Mouse (Mus musculus) heart, adult 18-20 months (tissue): ENCODE measurements around the gene Mcm10. TPM values are rescaled to one million over a fixed set of nuclear protein-coding genes. Genes with fewer than 3 reads are reported as not detected.

ENCODE experiments used
- DNase-seq, 2 experiments: peaks; one replicate each; pipeline ENCODE4 v3.0.0; 2021 to 2022; ENCODE audit warnings: mixed read lengths in 1 of 2
- total RNA-seq, 2 experiments: library from RNA; stranded (reverse); gene quantifications; 2 replicates each; pipeline ENCODE4 v1.2.3; 2021

The Mcm10 gene
- total RNA-seq, 2 experiments from 2014 or later: 0.46 to 0.82 TPM

GRCm38 (mm10) chr2:5032665-5033064, 20.1 kb upstream of the Mcm10 start:
- DNase-seq: no peak

DNA sequence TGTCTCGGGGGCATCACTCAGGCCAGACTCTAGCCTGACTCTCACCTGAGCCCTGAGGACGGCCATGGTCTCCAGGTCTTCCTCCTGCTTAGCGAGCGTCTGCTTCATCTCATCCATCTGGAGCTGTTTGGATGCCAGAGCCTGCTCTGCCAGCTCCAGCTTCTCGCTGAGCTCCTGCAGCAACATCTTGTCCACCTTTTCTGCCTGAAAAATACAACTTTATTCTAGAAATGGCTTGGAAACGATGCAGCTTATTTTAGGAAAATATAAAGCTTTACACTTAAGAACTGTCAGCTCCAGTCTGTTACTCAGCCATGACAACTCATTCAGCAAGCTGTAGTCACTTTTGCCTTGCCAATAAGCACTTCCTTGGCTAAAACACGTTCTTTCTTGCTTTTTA, 18.6 kb upstream of the Mcm10 start:
- DNase-seq: no peak

- no peak for DNase-seq
Measured at GRCm38 (mm10) chr2:5029808-5030207, 17.2 kb upstream of the Mcm10 start.

GRCm38 (mm10) chr2:5028047-5028446, 15.5 kb upstream of the Mcm10 start:
- peak; percentile 52 to 56 for DNase-seq

DNA sequence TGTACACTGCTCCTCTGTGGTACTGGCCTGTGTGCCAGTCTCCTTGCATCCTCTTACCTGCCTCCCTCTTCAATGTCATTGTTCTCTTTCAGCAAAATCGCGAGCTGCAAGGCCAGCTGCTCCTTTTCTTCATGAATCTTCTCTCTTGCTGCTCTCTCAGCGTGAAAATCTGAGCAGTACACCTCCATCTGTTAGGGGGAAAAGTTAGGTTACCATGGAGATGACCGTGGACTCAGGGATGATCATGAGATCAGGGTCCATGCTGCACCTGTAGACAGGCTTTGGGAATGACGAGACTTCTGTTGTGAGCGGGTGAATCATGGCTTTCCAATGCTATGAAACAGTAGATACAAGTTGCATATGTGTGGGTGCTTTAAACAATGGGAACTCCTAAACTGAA, 14.5 kb upstream of the Mcm10 start:
- DNase-seq: no peak

DNA sequence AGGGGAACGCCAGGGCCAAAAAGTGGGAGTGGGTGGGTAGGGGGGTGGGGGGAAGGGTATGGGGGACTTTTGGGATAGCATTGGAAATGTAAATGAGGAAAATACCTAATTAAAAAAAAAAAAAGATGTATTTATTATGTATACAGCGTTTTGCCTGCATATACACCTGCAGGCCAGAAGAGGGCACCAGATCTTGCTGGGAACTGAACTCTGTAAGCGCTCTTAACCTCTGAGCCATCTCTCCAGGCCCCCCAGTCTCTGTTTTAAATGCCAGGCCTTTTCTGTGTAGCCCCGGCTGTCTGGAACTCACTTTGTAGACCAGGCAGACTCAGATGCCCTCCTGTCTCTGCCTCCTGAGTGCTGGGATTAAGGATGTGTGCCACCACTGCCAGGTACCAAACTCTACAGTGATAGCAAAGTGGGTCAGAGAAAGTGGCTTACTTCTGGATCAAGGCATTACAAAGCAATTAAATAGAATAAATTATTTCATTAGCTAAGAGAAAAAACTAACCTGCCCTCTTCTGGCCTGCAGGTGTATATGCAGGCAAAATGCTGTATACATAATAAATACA, 12.7 kb upstream of the Mcm10 start:
- DNase-seq: no peak

- no peak for DNase-seq
Measured at GRCm38 (mm10) chr2:5023699-5024399, 11.3 kb upstream of the Mcm10 start.

DNA sequence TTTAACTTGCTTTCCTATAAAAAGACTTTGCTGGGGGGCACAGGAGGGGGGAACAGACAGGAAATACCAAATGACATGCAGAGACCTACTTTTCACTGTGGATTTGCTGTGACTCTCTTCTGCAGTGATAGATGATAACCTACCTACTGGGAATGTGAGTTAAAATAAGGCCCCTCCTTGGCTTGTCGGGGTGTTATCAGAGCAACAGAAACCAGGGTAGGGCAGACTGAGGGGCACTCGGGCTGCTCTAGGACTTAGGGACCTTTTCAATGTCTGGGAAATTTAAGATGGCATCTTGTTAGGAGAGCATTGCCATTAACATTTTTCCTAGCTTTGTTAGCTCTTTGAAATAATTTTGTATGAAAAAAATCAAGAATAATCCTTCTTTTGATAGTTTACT, 10.7 kb upstream of the Mcm10 start:
- DNase-seq: no peak

- DNase-seq: no peak
Measured at GRCm38 (mm10) chr2:5019708-5020107, 7.1 kb upstream of the Mcm10 start.

DNA sequence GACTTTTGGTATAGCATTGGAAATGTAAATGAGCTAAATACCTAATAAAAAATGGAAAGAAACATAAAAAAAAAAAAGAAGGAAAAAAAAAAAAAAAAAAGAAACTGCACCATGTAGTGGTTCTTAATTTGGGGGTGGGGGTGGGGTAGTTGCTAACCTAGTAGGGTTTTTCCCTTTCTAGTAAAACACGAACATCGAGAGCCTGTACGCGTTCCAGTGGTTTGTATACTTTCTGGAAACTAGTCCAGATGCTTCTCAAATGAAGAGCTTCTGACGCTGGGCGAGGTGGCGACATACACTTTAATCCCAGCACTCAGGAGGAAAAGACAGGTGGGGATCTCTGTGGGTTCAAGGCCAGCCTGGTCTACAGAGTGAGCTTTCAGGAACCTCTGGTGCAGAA, 4.3 kb upstream of the Mcm10 start:
- DNase-seq: no peak

- DNase-seq: no peak
Measured at GRCm38 (mm10) chr2:5015527-5015926, 2.9 kb upstream of the Mcm10 start.

- DNase-seq: peak in 1 of 2 experiments; percentile 20
Measured at GRCm38 (mm10) chr2:5014616-5015015, 2.0 kb upstream of the Mcm10 start.

GRCm38 (mm10) chr2:5011898-5012490, 597 bp downstream of the Mcm10 start:
- no peak for DNase-seq

DNA sequence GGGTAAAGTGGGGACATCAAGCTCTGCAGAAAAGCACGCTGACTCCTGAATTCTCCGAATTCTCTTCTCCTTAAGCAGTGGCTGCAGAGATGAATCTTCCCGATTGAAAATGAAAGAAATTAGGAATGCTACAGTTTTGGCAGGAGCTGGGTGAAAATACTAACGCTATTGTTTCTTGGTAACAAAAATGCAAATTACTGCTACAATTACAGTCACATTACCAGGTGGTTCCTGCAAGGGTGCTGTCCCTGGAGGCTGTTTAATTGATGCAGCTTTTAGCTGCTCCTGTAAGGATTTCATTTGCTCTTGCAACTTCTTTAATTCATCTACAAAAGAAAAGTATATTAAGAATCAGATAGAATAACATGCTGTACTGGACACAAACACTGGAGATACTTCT, 5.5 kb downstream of the Mcm10 start:
- no peak for DNase-seq

- DNase-seq: no peak
Measured at GRCm38 (mm10) chr2:5001266-5001665, 11.3 kb downstream of the Mcm10 start.

DNA sequence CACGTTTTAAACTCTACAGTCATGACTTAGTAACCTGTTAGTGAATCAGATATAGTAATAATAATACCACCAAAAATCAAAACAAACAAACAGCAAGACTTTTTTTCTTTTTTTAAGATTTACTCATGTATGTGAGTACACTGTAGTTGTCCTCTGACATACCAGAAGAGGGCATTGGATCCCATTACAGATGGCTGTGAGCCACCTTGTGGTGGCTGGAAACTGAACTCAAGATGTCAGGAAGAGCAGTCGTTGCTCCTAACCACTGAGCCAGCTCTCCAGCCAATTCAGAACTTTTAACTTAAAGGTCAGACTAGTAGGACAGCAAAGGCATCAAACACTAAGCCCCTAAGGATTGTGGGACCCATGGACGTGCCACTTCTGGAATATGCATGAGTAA, 13.7 kb downstream of the Mcm10 start:
- DNase-seq: no peak

DNA sequence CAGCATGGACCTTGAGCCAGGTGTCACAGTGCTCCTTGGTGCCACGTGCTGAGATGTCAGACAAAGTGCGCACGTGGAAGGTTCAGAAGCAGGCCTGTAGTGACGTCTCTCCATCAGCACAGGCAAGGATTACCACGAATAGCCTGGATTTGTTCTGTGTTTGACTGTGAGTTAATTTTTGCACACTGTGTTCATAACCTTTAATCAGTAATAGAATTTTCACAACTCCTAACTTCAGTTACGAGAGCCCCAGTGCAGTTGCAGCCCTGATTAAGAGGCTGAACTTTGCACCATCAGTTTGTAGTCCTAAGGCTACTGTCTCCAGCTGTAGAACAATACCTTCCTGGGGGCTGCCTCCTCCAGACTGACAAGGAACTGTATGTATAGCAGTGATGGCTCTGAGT, 16.2 kb downstream of the Mcm10 start:
- DNase-seq: no peak

DNA sequence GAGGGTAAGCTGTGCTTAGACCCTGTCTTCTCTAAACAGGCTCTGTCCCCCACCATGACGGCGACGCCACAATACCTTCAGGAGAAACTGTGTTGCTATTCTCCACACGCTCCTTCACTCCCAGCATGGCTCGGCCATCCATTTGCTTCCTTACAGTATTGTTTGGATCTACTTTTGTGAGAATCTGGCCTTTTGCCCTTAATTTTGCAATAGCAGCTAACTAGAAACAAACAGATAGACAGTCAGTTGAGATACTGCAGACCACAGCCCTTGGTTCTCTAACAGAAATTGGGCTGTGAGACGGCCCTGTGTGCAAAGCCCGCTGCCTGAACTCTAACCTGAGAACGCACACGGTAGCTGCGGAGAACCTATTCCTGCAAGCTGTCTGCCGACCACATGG, 16.9 kb downstream of the Mcm10 start:
- DNase-seq: no peak

DNA sequence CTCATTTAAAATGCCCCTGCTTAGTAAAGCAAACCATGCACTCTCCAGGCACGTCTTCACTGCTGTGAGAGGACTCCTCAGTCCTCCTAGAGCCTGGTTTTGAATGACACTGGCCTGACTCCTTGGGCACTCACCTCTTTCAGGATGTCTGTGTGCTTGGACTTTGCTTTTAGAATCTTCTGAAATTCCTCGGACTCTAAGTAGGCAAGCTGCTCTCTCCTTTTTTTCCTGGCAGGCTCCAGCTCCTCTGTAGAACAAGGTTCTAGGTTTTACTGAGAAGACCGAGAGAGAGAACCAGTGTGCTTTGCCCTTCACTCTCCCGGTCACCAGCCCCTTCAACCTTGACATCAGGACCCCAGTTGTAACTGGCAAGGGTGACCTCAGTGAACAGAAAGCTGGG, 18.2 kb downstream of the Mcm10 start:
- no peak for DNase-seq

DNA sequence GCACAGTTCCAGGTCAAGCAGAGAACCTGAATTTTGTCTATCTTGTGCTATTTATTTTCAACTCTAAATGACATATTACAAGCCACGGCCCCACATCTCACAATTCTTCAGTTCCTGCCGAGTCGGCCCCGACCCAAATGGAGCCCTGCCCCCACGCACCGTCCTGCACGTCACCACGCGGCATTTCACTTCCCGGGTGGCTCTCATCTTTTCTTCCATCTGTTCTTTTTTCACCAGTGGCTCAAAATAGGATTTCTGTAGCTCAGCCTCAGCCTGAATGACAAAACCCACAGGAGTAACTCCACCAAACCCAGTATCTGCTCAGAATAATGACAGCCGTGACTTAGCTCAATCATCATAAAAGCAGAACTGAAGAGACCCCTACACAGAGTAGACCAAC, 19.0 kb downstream of the Mcm10 start:
- no peak for DNase-seq

DNA sequence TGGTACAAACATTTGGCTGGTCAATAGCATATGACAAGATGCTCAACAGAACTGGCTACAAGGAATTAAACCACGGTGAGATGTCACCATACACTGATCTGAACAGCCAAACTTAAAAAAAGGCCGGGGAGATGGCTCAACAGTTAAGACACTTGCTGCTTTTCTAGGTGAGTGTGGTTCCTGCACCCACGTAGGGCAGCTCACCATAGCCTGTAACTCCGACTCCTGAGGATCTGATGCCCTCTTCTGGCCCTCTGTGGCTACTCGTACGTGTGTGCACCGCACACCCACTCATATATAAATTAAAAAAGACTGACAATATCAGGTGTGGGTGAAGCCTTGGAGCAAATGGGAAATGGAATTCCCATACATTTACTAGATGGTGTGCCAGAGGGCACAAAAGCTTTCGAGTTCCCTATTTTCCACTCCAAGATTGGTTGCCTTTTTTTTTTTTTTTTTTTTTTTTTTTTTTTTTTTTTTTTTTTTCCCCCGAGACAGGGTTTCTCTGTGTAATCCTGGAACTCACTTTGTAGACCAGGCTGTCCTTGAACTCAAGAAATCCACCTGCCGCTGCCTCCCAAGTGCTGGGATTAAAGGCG, 23.7 kb downstream of the Mcm10 start:
- DNase-seq: no peak

DNA sequence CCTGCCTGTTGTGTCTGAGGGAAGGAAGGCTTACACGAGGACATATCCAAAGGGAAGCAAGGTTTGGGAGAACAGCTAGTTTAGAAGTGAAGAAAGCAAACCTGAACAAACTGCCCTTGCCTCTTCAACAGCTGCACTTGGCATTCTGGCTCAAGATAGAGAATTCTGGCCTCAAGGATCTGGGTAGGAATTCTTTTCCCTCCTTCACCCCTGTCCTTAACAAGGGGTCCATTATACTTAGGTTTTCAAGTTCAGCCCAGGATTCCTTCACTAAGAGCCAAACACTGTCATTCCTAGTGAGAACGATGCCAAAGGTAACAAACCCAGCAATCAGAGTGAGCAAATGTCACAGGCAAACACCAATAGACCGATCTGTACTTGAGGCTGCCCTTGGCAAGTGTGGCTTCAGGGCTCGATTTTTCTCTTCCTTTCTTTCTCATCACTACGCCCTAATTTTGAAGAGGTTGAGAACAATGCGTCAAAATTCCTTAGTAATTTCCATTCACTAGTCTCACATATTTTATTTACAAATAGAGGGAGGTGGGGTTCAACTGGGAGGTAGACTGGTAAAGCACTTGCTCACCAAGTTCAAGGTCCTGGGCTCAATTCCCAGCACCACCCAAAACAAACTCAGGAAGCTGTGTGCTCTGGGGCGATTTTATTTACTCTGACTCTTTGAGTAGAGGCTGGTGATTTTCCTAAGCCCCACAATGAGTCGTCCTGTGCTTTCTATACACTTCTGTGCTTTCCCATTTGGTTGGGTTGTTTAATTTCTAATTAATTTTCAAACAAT, 25.0 kb downstream of the Mcm10 start:
- no peak for DNase-seq

DNA sequence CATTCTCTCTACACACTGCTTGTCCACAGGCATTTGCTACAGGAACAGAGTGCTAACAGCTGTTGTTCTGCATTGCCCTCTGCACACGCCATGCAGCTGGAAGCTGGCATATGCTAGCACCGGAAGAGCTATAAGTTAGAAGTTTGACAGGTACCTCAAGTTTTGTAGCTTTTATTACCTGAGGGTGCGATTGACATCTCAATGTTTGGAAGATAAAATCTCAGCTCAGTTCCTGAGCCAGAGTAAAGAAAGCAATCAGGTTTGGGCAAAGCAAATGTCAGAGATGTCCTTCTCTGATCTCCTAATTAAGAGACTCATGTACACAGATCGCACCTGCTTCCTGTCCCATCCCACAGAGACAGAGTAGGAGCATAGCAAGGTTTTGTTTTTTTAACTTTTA, 25.8 kb downstream of the Mcm10 start:
- no peak for DNase-seq
